Mouse (Mus musculus) neural tube, embryonic 10.5 days (tissue): Measurements from ENCODE around the gene Wdr54.

Experiments
- DNase-seq: peaks from one replicate; pipeline ENCODE4 v3.0.0-alpha.2; 2017; ENCODE audit warnings: low spot score; ENCODE audit errors: extremely low spot score

Wdr54 gene

DNA sequence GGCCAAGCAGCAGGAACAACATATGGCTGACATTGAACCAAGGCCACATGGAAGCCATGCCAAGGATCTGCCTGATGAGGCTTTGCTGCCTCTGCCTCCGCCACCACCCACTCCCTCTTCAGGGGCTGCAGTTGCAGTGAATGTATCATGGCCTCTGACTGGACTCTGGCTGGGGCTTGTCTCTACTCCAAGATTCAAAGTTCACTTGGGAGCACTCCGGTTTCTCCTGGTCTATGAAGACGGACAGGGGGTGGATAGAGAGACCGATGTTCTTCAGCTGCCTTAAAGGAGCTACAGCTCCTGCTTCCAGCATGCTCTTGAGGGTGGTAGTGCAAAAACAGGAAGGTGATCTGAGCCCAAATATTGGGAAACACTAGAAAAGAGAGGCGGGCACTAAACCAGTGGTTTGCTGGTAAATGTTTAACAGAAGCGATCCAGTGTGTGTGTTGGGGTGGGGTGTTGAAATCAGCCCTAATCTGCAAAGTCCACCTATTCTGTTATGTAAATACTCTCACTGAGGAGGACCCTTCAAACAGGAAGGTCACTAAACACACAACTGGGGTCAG is 24.6 kb downstream of the Wdr54 start:
- DNase-seq: no peak

- no peak for DNase-seq
Measured at GRCm38 (mm10) chr6:83127419-83127818, 28.8 kb downstream of the Wdr54 start.

GRCm38 (mm10) chr6:83125331-83125730 is 30.9 kb downstream of the Wdr54 start, which contains the start of gene Ino80b:
Ino80b (minus strand) TSS chr6:83125431.
- DNase-seq: no peak

GRCm38 (mm10) chr6:83124851-83125312 is 31.3 kb downstream of the Wdr54 start:
- DNase-seq: peak; percentile 94

GRCm38 (mm10) chr6:83122961-83123360 is 33.2 kb downstream of the Wdr54 start:
- no peak for DNase-seq

GRCm38 (mm10) chr6:83121863-83122710 is 34.1 kb downstream of the Wdr54 start:
- DNase-seq: no peak

GRCm38 (mm10) chr6:83120930-83121862 is 35.0 kb downstream of the Wdr54 start, which contains the start of gene Wbp1:
Wbp1 (minus strand) TSS chr6:83121559.
- DNase-seq: peak; percentile 90

GRCm38 (mm10) chr6:83119734-83120051 is 36.5 kb downstream of the Wdr54 start:
- DNase-seq: no peak

- DNase-seq: no peak
Measured at GRCm38 (mm10) chr6:83118825-83119733, 37.1 kb downstream of the Wdr54 start.

- no peak for DNase-seq
Measured at GRCm38 (mm10) chr6:83118369-83118768, 37.8 kb downstream of the Wdr54 start.

DNA sequence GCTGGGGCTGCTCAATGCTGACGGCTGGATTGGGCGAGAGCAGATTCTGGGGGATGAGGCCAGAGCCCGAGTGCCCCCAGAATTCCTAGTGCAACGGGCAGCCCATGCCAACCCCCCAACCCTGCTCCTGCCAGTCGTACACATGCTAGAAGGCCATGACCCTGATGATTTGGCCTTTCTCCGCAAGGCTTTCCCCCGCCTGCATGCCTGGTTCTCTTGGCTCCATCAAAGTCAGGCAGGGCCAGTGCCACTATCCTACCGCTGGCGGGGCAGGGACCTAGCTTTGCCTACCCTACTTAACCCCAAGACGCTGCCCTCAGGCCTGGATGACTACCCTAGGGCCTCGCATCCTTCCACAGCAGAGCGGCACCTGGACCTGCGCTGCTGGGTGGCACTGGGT is 38.6 kb downstream of the Wdr54 start:
- no peak for DNase-seq

DNA sequence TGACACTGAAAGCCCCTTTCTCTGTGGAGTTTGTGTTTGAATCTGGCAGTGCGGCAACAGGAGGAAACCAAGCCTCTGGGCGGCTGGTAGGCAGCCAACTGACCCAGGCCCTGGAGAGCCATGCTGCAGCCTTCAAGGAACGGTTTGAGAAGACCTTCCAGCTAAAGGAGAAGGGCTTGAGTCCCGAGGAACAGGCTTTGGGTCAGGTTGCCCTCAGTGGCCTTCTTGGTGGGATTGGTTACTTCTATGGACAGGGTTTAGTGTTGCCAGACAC is 39.1 kb downstream of the Wdr54 start:
- no peak for DNase-seq

DNA sequence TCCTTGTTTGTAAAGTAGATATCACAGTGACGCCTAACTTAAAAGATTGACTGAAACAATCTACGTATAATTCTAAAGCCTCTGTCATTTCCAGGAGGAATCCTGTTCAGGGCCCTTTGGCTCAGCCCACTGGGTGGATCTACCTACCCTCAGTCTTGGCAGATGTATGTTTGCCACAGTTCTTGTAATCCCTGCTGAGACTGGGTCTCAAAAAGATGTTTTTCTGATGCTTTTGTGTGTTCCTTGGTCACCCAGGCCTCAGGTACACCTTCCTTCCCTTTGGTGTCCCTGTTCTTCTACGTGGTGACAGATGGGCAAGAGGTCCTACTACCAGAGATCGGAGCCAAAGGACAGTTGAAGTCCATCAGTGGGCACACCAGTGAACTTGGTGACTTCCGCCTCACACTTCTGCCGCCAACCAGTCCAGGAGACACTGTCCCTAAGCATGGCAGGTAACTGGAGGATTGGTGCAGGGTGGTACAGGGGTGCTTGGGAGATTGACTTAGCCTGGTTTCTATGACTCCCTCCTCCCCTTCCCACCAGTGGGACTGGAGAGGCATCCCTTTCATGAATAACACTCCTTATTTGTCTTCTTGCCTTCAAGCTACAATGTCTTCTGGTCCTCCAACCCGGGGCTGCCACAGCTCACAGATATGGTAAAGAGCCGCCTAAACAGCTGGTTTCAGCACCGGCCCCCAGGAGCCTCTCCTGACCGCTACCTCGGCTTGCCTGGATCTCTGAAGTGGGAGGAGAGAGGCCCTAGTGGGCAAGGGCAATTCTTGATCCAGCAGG is 39.6 kb downstream of the Wdr54 start:
- DNase-seq: no peak

DNA sequence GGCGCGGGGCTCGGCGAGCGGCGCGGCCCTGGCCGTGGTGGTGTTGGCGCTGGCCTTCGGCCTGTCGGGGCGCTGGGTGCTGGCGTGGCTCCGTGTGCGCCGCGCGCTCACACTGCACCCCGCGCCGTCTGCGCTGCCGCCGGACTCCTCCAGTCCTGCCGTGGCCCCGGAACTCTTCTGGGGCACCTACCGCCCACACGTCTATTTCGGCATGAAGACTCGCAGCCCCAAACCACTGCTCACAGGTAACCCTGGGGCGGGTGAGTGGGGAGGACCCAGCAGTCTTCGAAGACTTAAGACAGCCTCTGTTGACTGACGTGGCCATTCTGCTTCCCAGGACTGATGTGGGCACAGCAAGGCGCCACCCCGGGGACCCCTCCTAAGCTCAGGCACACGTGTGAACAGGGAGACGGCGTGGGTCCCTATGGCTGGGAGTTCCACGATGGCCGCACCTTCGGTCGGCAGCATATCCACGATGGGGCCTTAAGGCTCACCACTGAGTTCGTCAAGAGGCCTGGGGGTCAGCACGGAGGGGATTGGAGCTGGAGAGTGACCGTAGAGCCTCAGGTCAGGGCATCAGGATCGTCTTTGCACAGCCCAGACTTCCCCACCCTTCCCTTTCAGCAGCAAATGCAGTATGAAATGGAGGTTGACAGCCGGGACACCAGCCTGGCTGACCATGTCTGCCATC is 40.4 kb downstream of the Wdr54 start:
- DNase-seq: peak; percentile 47

- DNase-seq: peak; percentile 96
Measured at GRCm38 (mm10) chr6:83115011-83115671, 41.1 kb downstream of the Wdr54 start, which contains the start of gene Mogs. Mogs (plus strand) TSS chr6:83115496.

- DNase-seq: no peak
Measured at GRCm38 (mm10) chr6:83111510-83112136, 44.6 kb downstream of the Wdr54 start.

- DNase-seq: peak; percentile 86
Measured at GRCm38 (mm10) chr6:83108762-83109668, 47.2 kb downstream of the Wdr54 start, which contains the start of gene Mrpl53. Mrpl53 (plus strand) TSS chr6:83109040.
